Mouse (Mus musculus) layer of hippocampus, adult 2 months (tissue): ENCODE data around the gene Srarp. TPM values are rescaled to one million over a fixed set of nuclear protein-coding genes. Genes with fewer than 3 reads are reported as not detected.
A peak's percentile ranks its signal among the peaks of the same experiment; 100 is the strongest.

Experiments
- DNase-seq, 2 experiments: peaks; one replicate each; pipeline ENCODE4 v3.0.0; 2022; ENCODE audit warnings: low spot score in 2 of 2
- H3K27ac ChIP-seq: fragments of 200-600 bp; 2 replicates; pipeline ENCODE4 v1.8.1; 2022
- H3K4me3 ChIP-seq: fragments of 200-600 bp; 2 replicates; pipeline ENCODE4 v1.8.1; 2022; ENCODE audit warnings: mild to moderate bottlenecking
- CTCF ChIP-seq: fragments of 200-600 bp; conservative IDR thresholded peaks from 2 replicates; pipeline ENCODE4 v1.8.1; 2022; ENCODE audit warnings: antibody characterized with exemption, mild to moderate bottlenecking, moderate library complexity
- total RNA-seq, 2 experiments: library from RNA; stranded (reverse); gene quantifications; 2 replicates each; pipeline ENCODE4 v1.2.3; 2021

The Srarp gene
- total RNA-seq, 2 experiments from 2014 or later: 4.1 to 5.3 TPM

DNA sequence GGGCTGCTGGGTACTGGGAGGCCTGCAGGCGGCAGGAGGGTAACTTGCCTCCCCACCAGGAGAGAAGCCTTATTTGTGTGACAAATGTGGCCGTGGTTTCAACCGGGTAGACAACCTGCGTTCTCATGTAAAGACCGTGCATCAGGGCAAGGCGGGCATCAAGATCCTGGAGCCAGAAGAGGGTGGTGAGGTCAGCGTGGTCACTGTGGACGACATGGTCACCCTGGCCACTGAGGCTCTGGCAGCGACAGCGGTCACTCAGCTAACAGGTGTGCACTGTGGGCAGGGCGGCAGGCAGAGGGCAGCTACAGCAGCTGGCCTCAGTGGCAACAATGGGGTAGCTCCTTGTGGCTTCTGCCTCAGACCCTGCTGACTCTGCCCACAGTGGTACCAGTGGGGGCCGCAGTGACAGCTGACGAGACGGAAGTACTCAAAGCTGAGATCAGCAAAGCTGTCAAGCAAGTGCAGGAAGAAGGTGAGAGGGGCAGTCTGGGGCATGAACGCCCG, 30.4 kb upstream of the Srarp start:
- Histone ChIP-seq H3K4me3 (no peak overlapping the region), H3K27ac (no peak overlapping the region)
- DNase-seq: no peak
- no peak for TF ChIP-seq CTCF

DNA sequence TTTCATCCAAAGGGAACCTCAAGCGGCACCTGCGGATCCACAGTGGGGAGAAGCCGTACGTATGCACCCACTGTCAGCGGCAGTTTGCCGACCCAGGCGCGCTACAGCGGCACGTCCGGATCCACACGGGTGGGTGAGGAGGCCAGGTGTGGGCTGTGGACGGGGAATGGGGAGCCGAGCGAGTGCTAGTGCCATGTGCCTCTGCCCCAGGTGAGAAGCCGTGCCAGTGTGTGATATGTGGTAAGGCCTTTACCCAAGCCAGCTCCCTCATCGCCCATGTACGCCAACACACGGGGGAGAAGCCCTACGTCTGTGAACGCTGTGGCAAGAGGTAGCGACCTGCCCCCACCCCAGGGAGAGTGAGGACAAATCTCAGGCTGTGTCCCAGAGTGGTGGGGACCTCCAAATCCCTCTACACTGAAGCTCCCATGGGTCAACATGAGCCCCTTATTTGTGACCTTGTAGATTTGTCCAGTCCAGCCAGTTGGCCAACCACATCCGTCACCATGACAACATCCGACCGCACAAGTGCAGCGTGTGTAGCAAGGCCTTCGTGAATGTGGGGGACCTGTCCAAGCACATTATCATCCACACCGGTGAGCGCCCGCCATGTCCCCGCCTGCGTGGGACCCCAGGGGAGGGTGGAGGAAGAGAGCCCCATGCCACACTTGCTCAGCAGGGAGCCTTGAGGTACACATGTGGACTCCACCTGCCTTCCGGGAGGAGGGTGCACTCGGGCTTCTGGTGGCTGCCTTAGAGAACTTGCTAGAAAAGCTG, 29.8 kb upstream of the Srarp start:
- no peak for DNase-seq
- no peak for TF ChIP-seq CTCF
- Histone ChIP-seq H3K27ac (no peak overlapping the region), H3K4me3 (no peak overlapping the region)

DNA sequence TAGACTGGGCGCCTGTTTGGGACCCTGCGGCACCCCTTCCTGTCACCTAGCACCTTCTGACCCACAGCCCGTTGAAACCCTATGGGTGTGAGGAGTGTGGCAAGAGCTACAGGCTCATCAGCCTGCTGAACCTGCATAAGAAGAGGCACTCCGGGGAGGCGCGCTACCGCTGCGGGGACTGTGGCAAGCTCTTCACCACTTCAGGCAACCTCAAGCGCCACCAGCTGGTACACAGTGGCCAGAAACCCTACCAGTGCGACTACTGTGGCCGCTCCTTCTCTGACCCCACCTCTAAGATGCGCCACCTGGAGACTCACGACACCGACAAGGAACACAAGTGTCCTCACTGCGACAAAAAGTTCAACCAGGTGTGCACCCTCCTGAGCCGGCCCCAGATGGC, 28.8 kb upstream of the Srarp start:
- TF ChIP-seq CTCF: no peak; the same call in 1 of the 2 replicates
- Histone ChIP-seq H3K27ac (peak overlapping the region; percentile 48; the same call in 1 of the 2 replicates), H3K4me3 (no peak overlapping the region)
- no peak for DNase-seq

- Histone ChIP-seq H3K4me3 (no peak overlapping the region), H3K27ac (peak overlapping the region; percentile 62)
- no peak for TF ChIP-seq CTCF
- no peak for DNase-seq
Observed at GRCm38 (mm10) chr4:141463472-141463871, 27.6 kb upstream of the Srarp start.

GRCm38 (mm10) chr4:141461576-141461975, 25.7 kb upstream of the Srarp start:
- Histone ChIP-seq H3K4me3 (no peak overlapping the region), H3K27ac (peak overlapping the region; percentile 21; the same call in 1 of the 2 replicates)
- DNase-seq: no peak
- no peak for TF ChIP-seq CTCF

GRCm38 (mm10) chr4:141461088-141461487, 25.2 kb upstream of the Srarp start:
- no peak for TF ChIP-seq CTCF
- H3K27ac ChIP-seq: 0 out of 2 replicates have a peak overlapping the region, but pooled peaks have one; percentile 21
- H3K4me3 ChIP-seq: no peak overlapping the region
- DNase-seq: no peak

DNA sequence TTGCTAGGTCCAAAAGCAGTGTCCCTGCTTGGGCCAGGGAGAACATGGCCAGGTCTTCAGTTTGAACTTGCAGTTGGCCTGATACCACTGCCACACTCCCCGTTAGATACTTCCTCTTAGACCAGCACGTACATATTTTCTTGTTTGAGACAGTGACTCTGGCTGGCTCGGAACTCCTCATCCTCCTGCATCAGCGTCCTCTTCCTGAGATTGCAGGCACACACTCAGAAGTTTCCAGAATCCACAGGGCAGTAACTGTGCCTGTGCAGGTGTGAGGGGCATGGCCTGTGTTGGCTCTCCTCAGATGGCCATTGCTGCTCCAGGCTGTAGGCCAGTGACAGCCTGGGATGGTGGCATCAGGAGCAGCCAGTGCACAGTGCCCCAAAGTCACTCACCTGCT, 24.6 kb upstream of the Srarp start:
- Histone ChIP-seq H3K27ac (peak overlapping the region; percentile 32; the same call in 1 of the 2 replicates), H3K4me3 (no peak overlapping the region)
- no peak for DNase-seq
- TF ChIP-seq CTCF: no peak

DNA sequence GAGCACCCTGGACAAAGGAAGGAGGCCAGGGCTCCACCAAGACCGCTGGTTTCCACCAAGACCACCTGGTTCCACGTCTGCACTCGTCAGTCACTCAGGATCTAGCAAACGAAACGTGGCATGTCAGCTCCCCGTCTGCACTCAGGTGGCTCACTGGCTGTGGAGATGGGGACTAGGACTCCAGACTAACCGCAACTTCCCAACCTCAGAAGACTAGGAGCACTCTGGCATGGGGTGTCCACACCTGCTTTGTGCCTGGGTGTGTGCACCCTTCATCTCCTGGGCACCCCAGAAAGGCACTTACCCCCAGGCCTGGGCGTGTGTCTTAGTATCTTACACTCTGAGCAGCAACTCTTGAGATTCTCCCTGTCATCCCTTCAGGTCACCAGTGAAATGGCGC, 23.9 kb upstream of the Srarp start:
- H3K4me3 ChIP-seq: no peak overlapping the region
- no peak for TF ChIP-seq CTCF
- no peak for DNase-seq
- no peak overlapping the region for H3K27ac ChIP-seq

GRCm38 (mm10) chr4:141458888-141459287, 23.0 kb upstream of the Srarp start:
- no peak for TF ChIP-seq CTCF

GRCm38 (mm10) chr4:141458236-141458635, 22.3 kb upstream of the Srarp start:
- DNase-seq: no peak
- H3K4me3 ChIP-seq: no peak overlapping the region
- no peak for TF ChIP-seq CTCF
- H3K27ac ChIP-seq: no peak overlapping the region

More at GRCm38 (mm10) chr4:141458888-141459287, 23.0 kb upstream of the Srarp start:
- Histone ChIP-seq H3K4me3 (no peak overlapping the region), H3K27ac (no peak overlapping the region)
- DNase-seq: no peak

DNA sequence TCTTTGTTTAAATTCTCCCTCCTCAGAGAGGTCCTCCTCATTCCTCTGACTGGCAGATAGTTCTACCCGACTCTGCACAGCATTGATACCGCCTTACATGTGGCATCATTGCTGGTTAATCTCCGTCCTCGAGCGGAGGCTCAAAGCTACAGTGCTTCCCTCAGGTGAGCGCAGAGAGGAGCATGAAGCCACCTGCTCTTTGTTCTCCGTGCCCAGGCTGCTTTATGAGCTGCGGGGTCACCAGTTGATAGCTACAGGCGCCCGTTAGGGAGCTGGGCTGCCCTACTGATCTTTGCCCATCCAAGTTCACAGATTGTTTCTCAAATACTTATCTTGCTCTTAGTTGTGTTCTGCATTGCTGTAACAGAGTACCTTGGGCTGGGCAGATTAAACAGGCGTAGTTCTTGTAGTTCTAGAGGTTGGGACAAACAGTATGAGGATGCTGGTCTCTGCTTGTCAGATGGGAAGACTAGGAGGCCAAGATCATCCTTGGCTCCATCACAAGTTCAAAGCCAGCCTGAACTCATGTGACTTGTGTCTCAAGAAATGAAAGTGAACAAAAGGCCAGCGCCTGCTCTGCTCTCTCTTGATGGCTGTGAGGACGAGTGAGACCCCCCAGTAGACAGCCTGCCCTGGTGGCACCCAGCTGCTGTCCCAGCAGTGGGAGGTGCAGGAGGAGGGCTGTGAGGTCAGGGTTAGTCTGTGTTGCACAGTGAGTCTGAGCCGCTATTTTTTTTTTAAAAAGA, 20.5 kb upstream of the Srarp start:
- Histone ChIP-seq H3K4me3 (no peak overlapping the region), H3K27ac (0 out of 2 replicates have a peak overlapping the region, but pooled peaks have one; percentile 43)
- no peak for DNase-seq
- TF ChIP-seq CTCF: no peak

- Histone ChIP-seq H3K4me3 (no peak overlapping the region), H3K27ac (peak overlapping the region; percentile 43; the same call in 1 of the 2 replicates)
- DNase-seq: no peak
- TF ChIP-seq CTCF: no peak
Observed at GRCm38 (mm10) chr4:141455526-141455925, 19.6 kb upstream of the Srarp start.
